Mouse (Mus musculus) midbrain, embryonic 11.5 days (tissue): ENCODE results near the gene Mtx1. TPM values are rescaled to one million over a fixed set of nuclear protein-coding genes. Genes with fewer than 3 reads are reported as not detected.

Source experiments
- ATAC-seq: fragments of 200-750 bp; cut with Nextera tagmentation; 2 replicates; pipeline ENCODE4 v1.8.0; 2017; ENCODE audit warnings: moderate TSS enrichment, moderate library complexity; ENCODE audit not compliant: low FRiP score
- DNase-seq: peaks from one replicate; pipeline ENCODE4 v3.0.0; 2015; ENCODE audit warnings: low spot score; ENCODE audit errors: missing footprints
- H3K27ac ChIP-seq: fragments of 300-500 bp; sonication (generic); 2 replicates; pipeline ENCODE4 v1.5.1; 2014; ENCODE audit warnings: low read depth, low read length
- H3K27me3 ChIP-seq: fragments of 300-500 bp; sonication (generic); 2 replicates; pipeline ENCODE4 v1.6.1; 2014; ENCODE audit warnings: mild to moderate bottlenecking, low read length, moderate library complexity, mixed read lengths; ENCODE audit not compliant: control insufficient read depth, insufficient read depth
- H3K36me3 ChIP-seq: fragments of 300-500 bp; sonication (generic); 2 replicates; pipeline ENCODE4 v1.6.1; 2014; ENCODE audit warnings: mild to moderate bottlenecking, low read length, moderate library complexity, mixed read lengths; ENCODE audit not compliant: control insufficient read depth, insufficient read depth
- H3K4me1 ChIP-seq: fragments of 300-500 bp; sonication (generic); 2 replicates; pipeline ENCODE4 v1.6.1; 2014; ENCODE audit warnings: low read length; ENCODE audit not compliant: control insufficient read depth, insufficient read depth
- H3K4me2 ChIP-seq: fragments of 300-500 bp; sonication (generic); 2 replicates; pipeline ENCODE4 v1.6.1; 2014; ENCODE audit warnings: mild to moderate bottlenecking, moderate library complexity
- H3K4me3 ChIP-seq: fragments of 300-500 bp; sonication (generic); 2 replicates; pipeline ENCODE4 v1.5.1; 2014; ENCODE audit warnings: low read depth, low read length
- H3K9ac ChIP-seq: fragments of 300-500 bp; sonication (generic); 2 replicates; pipeline ENCODE4 v1.6.1; 2014; ENCODE audit warnings: low read length
- H3K9me3 ChIP-seq: fragments of 300-500 bp; sonication (generic); 2 replicates; pipeline ENCODE4 v1.6.1; 2016; ENCODE audit warnings: low read length; ENCODE audit not compliant: control insufficient read depth
- WGBS: fragments of 180-500 bp; shearing (Covaris S2); extraction: QIAGEN DNeasy Blood & Tissue Kit; methylation state at CpG from one replicate; pipeline ENCODE4 v1.1.7; 2014; 5-methylcytosine and 5-hydroxymethylcytosine counted together
- polyA plus RNA-seq: library from polyadenylated mRNA; unstranded; fragments of >200 nt; fragmentation: Nextera tagmentation; extraction: Ambion mirVana; gene quantifications from 2 replicates; pipeline ENCODE4 v1.2.1, GENCODE M21; 2014

The Mtx1 gene
- polyA plus RNA-seq, 1 experiment from 2014 or later, result 174 TPM

GRCm38 (mm10) chr3:89187197-89187596 lies 39.7 kb downstream of the Mtx1 start:
- no peak overlapping the region for H3K27ac ChIP-seq
- no peak for ATAC-seq

GRCm38 (mm10) chr3:89183959-89184315 lies 43.0 kb downstream of the Mtx1 start:
- WGBS, result 85% methylated on average over 6 of the region's 6 CpGs
- no peak for DNase-seq
- peak overlapping the region; percentile 67 for H3K9ac ChIP-seq
- H3K36me3 ChIP-seq, result peaks cover 7% of the 10 kb centered on the region; the same call in 1 of the 2 replicates
- H3K9me3 ChIP-seq, result no peaks in the 10 kb centered on the region
- H3K27ac ChIP-seq, result peak overlapping the region; percentile 49; the same call in 1 of the 2 replicates
- H3K4me3 ChIP-seq, result peak overlapping the region; percentile 48
- peak overlapping the region; percentile 92 for H3K4me2 ChIP-seq
- no peaks in the 10 kb centered on the region for H3K27me3 ChIP-seq
- H3K4me1 ChIP-seq, result peaks cover 20% of the 10 kb centered on the region
- ATAC-seq, result no peak; the same call in 1 of the 2 replicates

More at GRCm38 (mm10) chr3:89187197-89187596, 39.7 kb downstream of the Mtx1 start:
- H3K4me1 ChIP-seq, result peaks cover 20% of the 10 kb centered on the region
- no peak for DNase-seq
- WGBS, result 26% methylated on average over 23 of the region's 23 CpGs
- no peaks in the 10 kb centered on the region for H3K27me3 ChIP-seq
- no peaks in the 10 kb centered on the region for H3K36me3 ChIP-seq
- H3K4me2 ChIP-seq, result no peak overlapping the region
- 0 out of 2 replicates have a peak overlapping the region, but pooled peaks have one; percentile 10 for H3K9ac ChIP-seq
- H3K9me3 ChIP-seq, result no peaks in the 10 kb centered on the region
- H3K4me3 ChIP-seq, result no peak overlapping the region

- Histone ChIP-seq H3K36me3 (peaks cover 7% of the 10 kb centered on the region; the same call in 1 of the 2 replicates), H3K4me2 (peak within 1 kb of the TSS; percentile 92), H3K27me3 (no peaks in the 10 kb centered on the region), H3K4me1 (peaks cover 23% of the 10 kb centered on the region), H3K27ac (peak within 1 kb of the TSS; percentile 49), H3K9me3 (no peaks in the 10 kb centered on the region), H3K4me3 (peak within 1 kb of the TSS; percentile 48), H3K9ac (peak within 1 kb of the TSS; percentile 67)
- peak; percentile 95 for ATAC-seq
- 7% methylated on average over 39 of the region's 39 CpGs for WGBS
- DNase-seq, result peak; percentile 98
These were observed 43.6 kb downstream of the Mtx1 start, which contains the start of gene Fam189b for GRCm38 (mm10) chr3:89183058-89183958. Gene Fam189b (plus strand): TSS chr3:89183143.

GRCm38 (mm10) chr3:89182531-89183057 lies 44.3 kb downstream of the Mtx1 start:
- Histone ChIP-seq H3K4me1 (peaks cover 29% of the 10 kb centered on the region), H3K4me2 (peak overlapping the region; percentile 92; the same call in 1 of the 2 replicates), H3K9me3 (no peaks in the 10 kb centered on the region), H3K27ac (no peak overlapping the region; the same call in 1 of the 2 replicates), H3K4me3 (peak overlapping the region; percentile 48), H3K36me3 (peaks cover 7% of the 10 kb centered on the region; the same call in 1 of the 2 replicates), H3K9ac (no peak overlapping the region; the same call in 1 of the 2 replicates), H3K27me3 (no peaks in the 10 kb centered on the region)
- ATAC-seq (peak; percentile 26), DNase-seq (no peak)
- WGBS, result 53% methylated on average over 7 of the region's 7 CpGs

GRCm38 (mm10) chr3:89181749-89182500 lies 45.0 kb downstream of the Mtx1 start:
- no peak overlapping the region for H3K4me2 ChIP-seq
- H3K9me3 ChIP-seq, result no peaks in the 10 kb centered on the region
- peaks cover 26% of the 10 kb centered on the region for H3K4me1 ChIP-seq
- ATAC-seq (no peak), DNase-seq (no peak)
- no peaks in the 10 kb centered on the region for H3K27me3 ChIP-seq
- H3K4me3 ChIP-seq, result no peak overlapping the region
- H3K36me3 ChIP-seq, result peaks cover 7% of the 10 kb centered on the region; the same call in 1 of the 2 replicates
- WGBS, result 93% methylated on average over 27 of the region's 27 CpGs
- H3K9ac ChIP-seq, result no peak overlapping the region
- H3K27ac ChIP-seq, result no peak overlapping the region

- Histone ChIP-seq H3K4me1 (peaks cover 14% of the 10 kb centered on the region), H3K9ac (no peak overlapping the region), H3K27ac (no peak overlapping the region), H3K4me3 (no peak overlapping the region), H3K36me3 (peaks cover 22% of the 10 kb centered on the region), H3K27me3 (no peaks in the 10 kb centered on the region), H3K9me3 (no peaks in the 10 kb centered on the region), H3K4me2 (no peak overlapping the region; the same call in 1 of the 2 replicates)
- DNase-seq, result no peak
- no peak for ATAC-seq
- 94% methylated on average over 11 of the region's 11 CpGs for WGBS
These were observed 47.8 kb downstream of the Mtx1 start for GRCm38 (mm10) chr3:89179056-89179455.

GRCm38 (mm10) chr3:89178107-89178385 lies 48.8 kb downstream of the Mtx1 start:
- peak overlapping the region; percentile 82 for H3K9ac ChIP-seq
- DNase-seq, result peak; percentile 94
- ATAC-seq, result no peak
- no peak overlapping the region; the same call in 1 of the 2 replicates for H3K27ac ChIP-seq
- H3K4me3 ChIP-seq, result peak overlapping the region; percentile 55
- 10% methylated on average over 6 of the region's 6 CpGs for WGBS
- H3K4me1 ChIP-seq, result peaks cover 9% of the 10 kb centered on the region
- H3K9me3 ChIP-seq, result no peaks in the 10 kb centered on the region
- no peaks in the 10 kb centered on the region for H3K27me3 ChIP-seq
- H3K4me2 ChIP-seq, result peak overlapping the region; percentile 85
- peaks cover 31% of the 10 kb centered on the region for H3K36me3 ChIP-seq

GRCm38 (mm10) chr3:89177242-89178106 lies 49.4 kb downstream of the Mtx1 start, which contains the start of gene Scamp3:
Gene Scamp3 (plus strand): TSS chr3:89177473.
- H3K27me3 ChIP-seq, result no peaks in the 10 kb centered on the region
- peak within 1 kb of the TSS; percentile 85 for H3K4me2 ChIP-seq
- no peaks in the 10 kb centered on the region for H3K9me3 ChIP-seq
- H3K9ac ChIP-seq, result peak within 1 kb of the TSS; percentile 82
- peak within 1 kb of the TSS; percentile 55 for H3K4me3 ChIP-seq
- H3K27ac ChIP-seq, result no peak within 1 kb of the TSS; the same call in 1 of the 2 replicates
- peaks cover 9% of the 10 kb centered on the region for H3K4me1 ChIP-seq
- DNase-seq, result peak; percentile 99
- ATAC-seq, result peak; percentile 95
- WGBS, result under 1% methylated on average over 43 of the region's 43 CpGs
- peaks cover 32% of the 10 kb centered on the region for H3K36me3 ChIP-seq
